Mouse (Mus musculus) left cerebral cortex, postnatal 10 days (tissue): ENCODE results near the gene Ubash3a. TPM values are rescaled to one million over a fixed set of nuclear protein-coding genes. Genes with fewer than 3 reads are reported as not detected.
"Not testable (repeated sequence)": the region's sequence is repeated elsewhere in the genome, so short reads cannot be mapped to it uniquely, and the experiment has no call there.

Experiments used
- DNase-seq, 2 experiments: peaks; one replicate each; pipeline ENCODE4 v3.0.0; 2021 to 2022; ENCODE audit warnings: low spot score in 2 of 2, mixed read lengths in 1 of 2; ENCODE audit errors: extremely low spot score in 1 of 2
- intact Hi-C: fragments of 180-260 bp; cut with DNase I; formaldehyde crosslinking; loops from one replicate; pipeline ENCODE4 v1.15.1; 2025
- total RNA-seq, 2 experiments: library from RNA; stranded (reverse); gene quantifications; 2 replicates each; pipeline ENCODE4 v1.2.3; 2021

The Ubash3a gene
- total RNA-seq, 2 experiments from 2014 or later, result not detected

DNA sequence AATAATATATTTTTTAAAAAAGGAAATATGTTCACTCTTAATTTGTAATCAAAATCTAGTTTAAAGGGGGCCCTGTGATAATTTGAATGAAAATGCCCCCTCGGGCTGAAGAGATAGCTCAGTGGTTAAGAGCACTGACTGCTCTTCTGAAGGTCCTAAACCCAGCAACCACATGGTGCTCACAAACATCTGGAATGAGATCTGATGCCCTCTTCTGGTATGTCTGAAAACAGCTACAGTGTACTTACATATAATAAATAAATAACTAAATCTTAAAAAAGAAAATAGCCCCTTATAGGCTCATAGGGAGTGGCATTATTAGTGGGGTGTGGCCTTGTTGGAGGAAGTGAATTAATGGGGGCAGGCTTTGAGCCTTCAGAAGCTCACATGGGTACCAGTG, 49.5 kb downstream of the Ubash3a start:
- intact Hi-C loops, result no loop called here

DNA sequence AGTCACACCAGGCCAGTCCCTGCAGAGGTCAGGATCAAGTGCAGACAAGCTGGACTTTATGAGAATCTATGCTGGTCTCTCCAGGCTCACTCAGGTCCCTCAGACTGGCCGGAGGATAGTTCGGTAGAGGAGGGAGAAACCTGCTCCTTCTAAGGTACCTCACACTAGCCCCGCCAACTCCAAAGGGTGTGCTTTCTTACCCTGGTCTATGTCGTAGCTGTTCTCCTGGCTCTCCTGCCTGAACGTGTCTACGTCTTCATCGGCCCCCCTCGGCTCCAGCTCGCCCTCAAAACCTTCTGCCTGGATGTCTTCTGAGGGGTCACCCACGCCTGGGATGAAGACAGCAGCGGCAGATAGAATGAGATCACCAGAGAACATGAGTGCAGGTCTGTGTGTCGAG, 50.2 kb downstream of the Ubash3a start:
- DNase-seq, result no peak
- intact Hi-C loops, result no loop called here

More for the DNA sequence above, 49.5 kb downstream of the Ubash3a start:
- no peak for DNase-seq

DNA sequence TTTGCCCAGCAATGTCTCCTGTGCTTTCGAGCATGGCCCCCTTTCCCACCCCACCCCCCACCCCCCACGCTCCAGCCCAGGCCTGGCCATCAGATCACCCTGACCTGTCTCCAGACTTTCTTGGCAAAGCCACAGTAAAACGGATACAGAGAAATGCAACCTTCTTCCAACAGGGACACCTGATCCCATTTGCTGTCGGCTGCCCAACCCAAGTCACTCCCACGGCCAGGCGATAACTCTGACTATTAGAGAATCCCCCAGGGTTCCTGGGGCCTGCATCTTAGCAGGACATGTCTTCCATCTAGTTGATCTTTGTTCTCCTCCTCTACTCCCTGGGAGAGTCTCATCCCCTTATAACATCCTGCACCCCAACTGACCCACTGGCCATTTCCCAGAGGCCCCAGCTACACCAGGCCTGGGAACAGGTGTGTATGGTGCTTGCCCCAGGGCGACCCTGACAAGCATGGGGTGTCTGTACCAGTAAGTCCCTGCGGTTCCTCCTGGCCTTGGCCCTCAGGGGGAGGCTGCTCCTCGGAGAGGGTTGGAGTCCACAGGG, 50.7 kb downstream of the Ubash3a start:
- no peak for DNase-seq
- intact Hi-C loops, result no loop called here

DNA sequence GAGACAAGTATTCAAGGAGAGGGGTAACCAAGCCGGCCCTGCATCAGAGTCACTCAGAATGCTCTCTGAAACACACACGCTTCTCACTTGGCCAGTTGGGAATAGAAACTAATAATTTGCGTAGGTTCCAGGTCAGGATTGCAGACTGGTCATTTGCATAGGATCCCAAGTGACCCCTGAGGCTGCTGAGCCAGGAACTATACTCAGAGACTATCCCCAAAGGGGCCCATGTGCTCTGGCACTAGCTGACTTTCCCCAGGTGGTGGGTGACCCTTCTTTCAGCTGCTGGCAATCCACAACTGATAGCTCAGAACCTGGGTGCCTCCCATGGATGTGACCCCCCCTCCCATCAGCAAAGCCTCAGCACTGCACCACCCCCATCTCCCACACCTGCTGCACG, 51.5 kb downstream of the Ubash3a start:
- intact Hi-C loops, result no loop called here
- no peak for DNase-seq

DNA sequence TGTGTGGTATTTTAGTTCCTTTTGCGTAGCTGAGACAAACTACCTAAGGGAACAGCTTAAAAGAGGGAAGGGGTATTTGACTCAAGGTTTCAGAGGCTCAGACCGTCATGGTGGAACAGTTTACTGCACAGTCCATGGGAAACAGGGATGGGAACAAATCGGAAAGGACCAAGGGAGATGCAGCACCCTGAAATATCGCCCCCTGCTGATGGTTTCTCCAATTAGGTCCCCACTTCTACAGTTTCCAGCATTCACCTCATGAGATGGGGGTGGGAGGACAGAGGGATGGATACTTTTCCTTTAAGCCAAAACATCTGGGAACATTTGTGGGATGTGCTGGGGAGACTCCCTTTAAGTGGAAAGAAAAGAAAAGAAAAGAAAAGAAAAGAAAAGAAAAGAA, 52.2 kb downstream of the Ubash3a start:
- DNase-seq, result no peak
- intact Hi-C loops, result no loop called here

DNA sequence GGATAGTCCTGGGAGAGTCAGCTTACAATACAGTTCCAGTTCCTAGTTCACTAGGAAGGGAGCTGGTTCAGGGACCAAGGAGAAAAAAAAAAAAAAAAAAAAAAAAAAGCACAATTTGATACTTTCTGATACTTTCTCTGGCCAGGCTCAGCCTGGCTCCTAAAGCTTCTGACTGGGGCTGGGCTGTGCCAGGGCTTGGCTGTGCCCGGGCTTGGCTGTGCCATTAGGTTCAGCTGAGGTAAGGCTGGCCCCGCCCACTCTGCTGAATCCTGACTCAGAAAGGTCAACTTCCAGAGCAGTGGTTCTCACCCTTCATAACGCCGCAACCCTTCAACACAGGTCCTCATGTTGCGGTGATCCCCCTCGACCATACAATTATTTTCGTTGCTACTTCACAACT, 52.8 kb downstream of the Ubash3a start:
- peak in 1 of 2 experiments; percentile 67 for DNase-seq
- intact Hi-C loops, result no loop called here

DNA sequence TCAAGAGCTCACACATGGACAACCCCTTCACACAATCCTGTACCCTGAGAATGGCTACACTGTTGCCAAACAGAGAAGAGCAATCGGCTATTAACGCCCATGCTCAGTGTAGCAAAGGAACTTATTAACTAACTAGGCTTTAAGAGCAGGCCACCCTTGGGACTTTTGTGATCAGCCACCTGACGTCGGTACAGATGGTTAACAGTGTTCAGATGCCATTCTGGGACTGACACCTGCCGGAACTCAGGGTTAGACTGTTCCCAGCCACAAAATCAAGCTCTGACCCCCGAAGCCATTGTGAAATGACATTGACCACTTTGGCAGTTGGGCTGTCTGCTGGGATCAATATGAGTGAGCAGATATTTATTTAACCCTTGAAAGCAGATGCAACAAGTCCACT, 53.7 kb downstream of the Ubash3a start:
- intact Hi-C loops, result no loop called here
- no peak for DNase-seq

DNA sequence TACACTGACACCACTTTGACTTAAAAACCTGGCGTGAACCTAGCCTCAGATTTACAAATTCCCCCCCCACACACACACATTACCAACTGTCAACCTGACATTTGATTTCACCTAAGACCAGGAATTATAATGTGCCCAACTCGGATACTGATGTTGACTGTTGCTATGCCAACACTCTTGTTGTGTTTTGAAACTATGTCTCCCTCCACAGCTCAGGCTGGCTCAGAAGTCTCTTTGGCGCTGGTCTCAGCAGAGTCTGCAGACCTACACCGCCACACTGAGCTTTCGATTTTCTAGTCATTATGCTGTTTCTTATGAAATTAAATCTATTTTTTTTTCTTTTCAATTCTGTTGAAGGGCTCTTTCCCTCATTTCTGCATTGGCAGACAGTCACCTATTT, 55.0 kb downstream of the Ubash3a start:
- DNase-seq, result no peak

DNA sequence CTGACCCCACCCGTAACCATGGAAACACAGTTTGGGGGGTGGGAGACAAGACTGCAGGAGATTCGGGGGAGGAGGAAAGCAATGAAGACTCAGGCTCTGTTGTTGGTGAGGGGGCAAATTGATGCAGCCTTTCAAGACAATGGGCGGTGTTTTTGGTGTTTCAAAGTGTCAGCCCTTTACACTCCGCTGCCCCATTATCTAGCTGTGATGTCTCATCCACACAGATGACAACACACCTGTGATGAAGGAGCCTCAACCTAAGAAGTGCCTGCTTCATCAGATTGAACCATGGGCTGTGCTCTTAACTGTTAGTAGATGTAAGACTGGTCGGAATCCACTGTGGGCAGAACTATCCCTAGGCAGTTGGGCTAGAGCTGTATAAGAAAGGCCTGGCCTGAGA, 56.1 kb downstream of the Ubash3a start:
- intact Hi-C loops, result no loop called here
- no peak for DNase-seq

More for the DNA sequence above, 55.0 kb downstream of the Ubash3a start:
- intact Hi-C loops, result no loop called here

DNA sequence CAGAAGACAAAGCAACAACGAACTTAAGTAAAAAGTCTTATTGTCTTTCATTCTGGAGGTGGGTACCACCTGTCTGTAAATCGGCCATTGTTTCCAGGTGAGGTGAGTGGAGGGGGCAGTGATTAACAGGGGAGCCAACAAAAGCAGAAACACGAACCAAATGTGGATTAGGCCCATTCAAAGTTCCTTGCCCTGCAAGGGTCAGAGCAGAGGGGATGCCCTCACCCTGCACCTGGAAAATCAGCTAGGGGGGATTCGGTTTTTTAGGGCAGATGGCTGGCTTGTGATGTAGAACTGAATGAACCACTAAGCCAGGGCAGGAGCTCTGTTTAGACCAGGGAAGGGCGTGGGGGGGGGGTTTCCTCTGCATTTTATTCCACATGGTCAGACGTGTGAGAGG, 56.7 kb downstream of the Ubash3a start:
- intact Hi-C loops, result no loop called here
- no peak for DNase-seq

DNA sequence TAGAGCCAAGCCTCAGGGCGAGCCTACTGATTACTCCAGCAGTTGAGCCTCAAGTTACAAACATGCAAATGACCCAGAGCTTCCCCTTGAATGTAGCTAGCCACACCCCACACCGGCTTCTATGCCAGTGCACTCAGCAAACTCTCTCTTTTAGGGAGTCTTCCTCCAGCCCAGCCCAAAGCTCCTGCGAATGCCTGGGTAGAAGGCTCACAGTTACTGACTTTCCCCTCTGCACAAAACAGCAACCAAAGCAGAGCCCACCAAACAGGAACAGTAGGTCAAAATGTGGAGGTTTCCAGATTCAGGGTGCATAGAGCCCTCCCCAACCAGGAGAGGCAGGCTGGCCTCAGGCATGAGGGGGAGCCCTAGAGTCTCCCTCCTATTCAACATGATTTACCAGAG, 57.5 kb downstream of the Ubash3a start:
- DNase-seq, result no peak
- intact Hi-C loops, result no loop called here

DNA sequence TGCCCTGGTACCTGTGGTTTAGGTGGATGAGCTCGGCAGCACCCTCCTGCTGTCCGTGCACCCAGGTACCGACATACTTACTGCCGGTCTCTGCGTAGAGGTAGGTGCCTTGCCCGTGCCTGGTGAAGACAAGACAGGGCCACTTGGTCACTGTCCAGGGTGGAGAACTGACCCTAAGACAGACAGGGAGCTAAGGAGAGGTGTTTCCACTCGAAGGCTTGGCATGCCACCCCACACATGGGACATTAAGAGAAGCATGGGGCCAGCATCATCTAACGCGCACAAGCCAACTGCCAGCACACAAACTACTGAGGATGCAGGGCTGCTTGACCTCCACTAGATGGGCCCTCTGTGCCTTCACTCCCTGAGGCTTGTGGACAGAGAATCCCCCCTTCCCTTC, 58.2 kb downstream of the Ubash3a start:
- intact Hi-C loops, result no loop called here
- DNase-seq, result no peak

DNA sequence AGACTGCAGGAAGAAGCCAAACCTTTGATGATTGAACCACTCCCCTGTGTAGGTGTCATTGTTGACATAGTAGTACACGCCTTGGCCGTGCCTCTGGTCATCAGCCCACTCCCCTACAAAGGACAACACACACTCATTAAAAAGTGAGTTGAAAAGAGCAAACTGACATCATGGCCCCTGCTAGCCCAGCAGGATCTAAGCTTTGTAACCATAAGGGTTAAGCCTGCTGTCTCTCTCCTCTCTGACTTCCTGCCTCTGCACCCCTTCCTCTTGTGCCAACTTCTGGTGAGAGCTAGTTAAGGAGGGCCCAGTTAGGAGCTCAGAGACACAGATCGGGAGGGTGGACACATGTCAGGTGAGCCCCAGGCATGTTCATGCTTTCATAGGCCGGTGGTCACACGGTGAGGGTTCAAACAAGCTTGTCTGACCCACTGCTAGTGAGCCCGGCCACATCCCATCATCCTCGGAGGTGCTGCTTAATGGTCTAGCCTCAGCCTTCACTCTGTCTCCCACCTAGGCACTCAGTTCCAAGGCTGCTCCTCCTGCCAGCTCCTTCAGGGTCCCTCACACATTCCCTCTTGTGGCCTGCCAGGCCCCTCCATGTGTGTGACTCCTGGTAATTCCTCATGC, 58.8 kb downstream of the Ubash3a start:
- no peak for DNase-seq
- intact Hi-C loops, result no loop called here

DNA sequence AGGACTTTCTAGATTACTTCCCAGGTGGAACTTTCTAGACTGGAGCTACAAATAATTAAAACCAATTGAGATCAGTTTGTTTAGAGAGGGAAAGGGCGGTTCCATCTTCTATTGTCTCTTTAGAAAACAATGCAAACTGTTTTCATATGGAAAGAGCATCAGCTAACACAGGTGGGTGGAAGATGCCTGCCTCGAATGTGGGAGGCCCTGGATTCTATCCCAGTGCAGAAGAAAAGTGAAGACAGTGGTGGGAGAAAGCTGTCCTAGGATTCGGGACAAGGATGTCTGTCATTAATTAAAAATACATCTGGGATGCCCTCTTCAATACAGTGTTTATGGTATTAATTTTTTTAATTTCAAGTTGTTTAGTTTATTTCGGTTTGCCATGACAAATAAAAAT, 59.5 kb downstream of the Ubash3a start:
- intact Hi-C loops, result no loop called here
- no peak for DNase-seq

DNA sequence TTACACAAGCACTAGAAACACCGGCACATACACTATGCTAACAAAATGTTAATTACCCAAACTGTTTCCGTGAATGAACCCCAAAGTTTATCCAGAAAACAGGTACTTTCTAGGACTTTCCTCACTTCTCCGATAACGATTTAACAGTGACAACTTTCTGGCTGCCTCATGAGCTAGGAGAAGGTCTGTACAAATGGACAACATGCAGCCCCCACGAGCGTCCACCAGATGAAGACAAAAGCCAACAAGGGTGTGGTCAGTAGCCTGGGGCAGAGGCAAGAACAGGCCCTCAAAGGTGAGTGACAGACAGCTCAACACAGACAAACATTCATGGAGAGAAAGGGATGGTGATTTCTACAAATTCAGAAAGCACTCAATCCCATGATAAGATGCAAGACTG, 59.9 kb downstream of the Ubash3a start:
- no peak for DNase-seq
- intact Hi-C loops, result no loop called here

DNA sequence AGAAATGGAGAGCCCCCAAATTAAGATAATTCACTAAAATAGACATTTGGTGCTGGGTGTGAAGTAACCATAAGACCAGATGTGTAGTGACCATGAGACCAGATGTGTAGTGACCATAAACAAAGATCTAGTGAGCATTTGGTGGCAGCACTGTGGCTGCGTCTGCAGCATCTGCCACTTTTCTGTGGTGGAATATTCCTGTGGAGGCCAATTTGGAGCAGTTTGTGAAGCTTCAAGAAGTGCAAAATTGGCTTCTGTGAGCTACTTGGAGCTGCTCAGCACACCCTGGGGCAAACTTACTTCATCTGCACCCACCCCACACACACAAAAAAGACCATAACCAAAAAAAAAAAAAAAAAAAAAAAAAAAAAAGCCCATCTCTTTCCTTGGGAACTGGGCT, 60.3 kb downstream of the Ubash3a start:
- no peak for DNase-seq
- intact Hi-C loops, result no loop called here

DNA sequence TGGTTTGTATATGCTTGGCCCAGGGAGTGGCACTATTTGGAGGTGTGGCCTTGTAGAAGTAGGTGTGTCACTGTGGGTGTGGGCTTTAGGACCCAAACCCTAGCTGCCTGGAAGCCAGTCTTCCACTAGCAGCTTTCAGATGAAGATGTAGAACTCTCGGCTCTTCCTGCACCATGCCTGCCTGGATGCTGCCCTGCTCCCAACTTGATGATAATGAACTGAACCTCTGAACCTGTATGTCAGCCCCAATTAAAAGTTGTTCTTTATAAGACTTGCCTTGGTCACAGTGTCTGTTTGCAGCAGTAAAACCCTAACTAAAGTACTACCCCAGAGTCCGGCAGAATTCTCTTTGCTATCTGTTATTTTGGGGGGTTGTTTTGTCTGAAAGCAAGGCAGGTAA, 62.1 kb downstream of the Ubash3a start:
- intact Hi-C loops, result loop anchor here (10.0 kb wide), 2 partner anchors 135 to 255 kb away; no protein-coding TSS in a partner anchor
- no peak for DNase-seq

DNA sequence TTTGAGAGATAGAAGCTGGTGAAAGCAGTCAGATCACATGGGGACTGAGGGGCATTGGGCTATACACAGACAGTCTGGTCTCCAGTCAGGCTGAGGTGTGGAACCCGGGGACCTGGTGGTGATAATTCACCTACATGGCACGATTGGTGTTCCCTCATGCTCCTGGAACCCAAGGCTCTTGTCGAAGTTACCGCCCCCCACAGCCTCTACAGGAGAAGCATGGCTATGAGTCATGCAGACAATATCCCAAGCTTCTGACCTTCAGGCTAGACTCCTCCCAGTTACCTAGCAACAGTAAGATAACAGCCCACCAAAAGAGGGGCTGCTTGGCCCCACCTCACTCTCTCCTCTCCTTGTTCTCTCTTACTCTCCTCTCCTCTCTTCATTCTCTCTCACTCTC, 62.6 kb downstream of the Ubash3a start:
- intact Hi-C loops, result loop anchor here (10.0 kb wide), 2 partner anchors 135 to 255 kb away; no protein-coding TSS in a partner anchor
- no peak for DNase-seq

DNA sequence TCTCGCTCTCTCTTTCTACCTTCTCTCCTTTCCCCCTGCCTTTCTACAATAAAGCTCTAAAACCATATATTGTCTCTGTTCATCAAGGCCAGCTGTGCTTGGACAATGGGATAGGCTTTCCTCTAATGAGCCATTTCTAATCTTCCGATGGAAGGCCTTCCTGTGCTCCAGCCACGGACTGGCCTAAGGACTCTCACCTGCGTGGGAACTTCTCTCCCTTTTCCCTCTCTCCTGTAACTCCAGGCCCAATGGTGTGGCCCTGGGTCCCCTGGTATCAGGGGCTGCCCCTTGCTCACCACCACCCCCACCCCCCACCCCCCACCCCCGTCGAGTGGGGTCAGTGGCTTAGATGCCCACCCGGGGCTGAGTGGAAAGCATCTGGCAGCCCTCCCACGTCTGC, 63.1 kb downstream of the Ubash3a start:
- not testable (repeated sequence) for DNase-seq

DNA sequence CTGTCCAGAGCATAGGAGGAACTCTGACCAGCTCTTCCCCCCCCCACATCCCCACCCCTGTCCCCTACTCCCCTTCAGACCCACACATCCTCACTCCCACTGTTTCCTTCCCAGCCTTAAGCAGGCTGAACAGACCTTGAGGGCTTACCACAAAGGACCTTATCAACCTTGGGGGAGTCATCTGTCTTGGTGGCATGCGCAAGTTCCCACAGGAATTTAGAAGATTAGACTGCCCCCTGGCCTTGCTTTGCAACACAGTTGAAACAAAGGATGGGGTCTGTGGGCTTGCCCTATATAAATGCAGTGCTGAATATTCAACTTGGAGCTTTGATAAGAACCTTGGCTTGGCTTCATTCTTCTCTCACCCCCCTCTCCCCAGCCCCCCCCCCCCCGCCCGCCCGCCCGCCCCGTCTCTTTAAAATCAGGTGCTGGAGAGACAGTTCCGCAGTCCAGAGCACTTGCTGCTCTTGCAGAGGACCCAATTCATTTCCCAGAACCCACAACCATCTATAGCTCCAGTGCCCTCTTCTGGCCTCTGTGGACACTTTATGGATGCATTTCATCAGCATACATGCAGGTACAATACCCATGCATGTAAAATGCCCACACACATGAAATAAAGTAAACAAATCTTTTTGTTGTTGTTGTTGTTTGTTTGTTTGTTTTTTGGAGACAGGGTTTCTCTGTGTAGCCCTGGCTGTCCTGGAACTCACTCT, 63.6 kb downstream of the Ubash3a start:
- DNase-seq, result no peak
- intact Hi-C loops, result loop anchor here (10.0 kb wide), 2 partner anchors 136 to 256 kb away; no protein-coding TSS in a partner anchor

More for the DNA sequence above, 63.1 kb downstream of the Ubash3a start:
- intact Hi-C loops, result loop anchor here (10.0 kb wide), 2 partner anchors 136 to 256 kb away; no protein-coding TSS in a partner anchor
